Mouse (Mus musculus) E14TG2a.4 (cell line): ENCODE results near the gene Zfp369.

Experiments
- CTCF ChIP-seq: conservative IDR thresholded peaks from 2 replicates; pipeline ENCODE4 v1.5.1; 2014; ENCODE audit warnings: low read length
- NANOG ChIP-seq: IDR thresholded peaks from 2 replicates; pipeline ENCODE4 v1.6.1; 2014; ENCODE audit warnings: borderline replicate concordance, low read length, mixed read lengths
- POU5F1 ChIP-seq: IDR thresholded peaks from 2 replicates; pipeline ENCODE4 v1.6.1; 2014; ENCODE audit warnings: low read length, borderline replicate concordance

GRCm38 (mm10) chr13:65296354-65296753 is 17.7 kb downstream of the Zfp369 start:
- no peak for TF ChIP-seq CTCF
- no peak for TF ChIP-seq POU5F1
- no peak for TF ChIP-seq NANOG
